Mouse (Mus musculus) embryo, embryonic 11.5 days (tissue): ENCODE results near the gene Rundc3b.

Source experiments
- DNase-seq: peaks from one replicate; pipeline ENCODE4 v3.0.0-alpha.2; 2012; ENCODE audit warnings: low read depth, low spot score

Gene Rundc3b

GRCm38 (mm10) chr5:8622596-8623231 is at the start of gene Rundc3b:
TSS of gene Rundc3b (minus strand) at chr5:8622952.
- DNase-seq, result peak; percentile 82

DNA sequence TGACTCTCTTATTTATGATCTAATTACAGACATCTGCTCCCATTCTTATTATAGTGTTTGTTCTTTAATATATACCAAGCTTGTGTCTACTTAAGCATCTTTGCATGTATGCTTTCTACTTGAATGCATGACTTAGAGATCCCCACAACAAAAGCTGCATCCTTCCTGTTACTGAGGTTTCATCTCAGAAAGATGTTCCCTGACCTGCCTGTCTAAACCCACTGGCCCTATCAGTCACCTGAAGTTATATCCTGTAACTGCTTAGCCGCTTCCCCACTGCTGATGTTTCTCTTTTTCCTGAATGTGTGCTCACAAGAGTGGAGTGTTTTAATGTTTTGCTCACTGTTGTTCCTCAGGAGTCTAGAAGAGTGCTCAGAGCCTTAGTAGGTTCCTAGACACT is 46.9 kb upstream of the Rundc3b start:
- DNase-seq, result no peak

GRCm38 (mm10) chr5:8667758-8668474 is 45.2 kb upstream of the Rundc3b start:
- no peak for DNase-seq

DNA sequence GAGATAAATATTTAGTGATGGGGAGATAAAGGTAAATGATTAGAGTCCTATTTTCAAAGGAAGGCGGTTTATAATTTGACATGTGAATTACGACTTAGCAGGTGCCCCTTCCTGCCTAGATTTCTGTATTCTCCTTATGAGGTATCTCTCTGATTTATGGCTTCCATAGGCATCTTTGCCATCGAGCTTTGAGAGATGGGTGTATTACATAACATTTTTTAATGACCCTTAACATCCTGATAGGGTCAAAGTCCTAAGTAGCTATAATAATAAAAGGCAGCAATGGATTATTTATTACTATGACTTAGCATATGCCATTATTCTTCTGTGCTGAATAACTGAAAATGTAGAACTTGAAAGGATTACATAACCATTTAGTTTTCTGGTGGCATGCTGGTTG is 41.9 kb upstream of the Rundc3b start:
- no peak for DNase-seq

DNA sequence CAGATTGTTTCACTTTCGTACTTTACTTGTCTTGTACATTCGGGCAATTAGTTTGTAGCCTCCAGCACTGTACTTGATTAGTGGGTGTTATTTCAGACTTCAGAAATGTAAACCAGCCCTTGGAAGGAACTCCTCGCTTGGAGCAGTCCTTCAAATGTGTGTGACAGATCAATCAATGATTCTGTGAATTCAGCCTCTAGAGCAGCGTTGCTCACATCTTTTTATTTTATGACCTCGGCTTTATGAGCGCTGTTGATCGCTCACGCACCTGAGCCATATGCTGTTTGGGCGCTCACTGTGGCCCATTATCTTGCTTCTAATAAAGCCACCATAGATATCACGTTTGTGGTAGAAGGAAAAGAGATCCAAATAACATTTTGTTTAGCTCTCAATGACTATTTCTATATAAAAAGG is 38.0 kb upstream of the Rundc3b start:
- DNase-seq, result no peak

- DNase-seq, result no peak
Measured at GRCm38 (mm10) chr5:8659911-8660737, 37.4 kb upstream of the Rundc3b start, which contains the start of gene Abcb1a. TSS of gene Abcb1a (plus strand) at chr5:8660077.

DNA sequence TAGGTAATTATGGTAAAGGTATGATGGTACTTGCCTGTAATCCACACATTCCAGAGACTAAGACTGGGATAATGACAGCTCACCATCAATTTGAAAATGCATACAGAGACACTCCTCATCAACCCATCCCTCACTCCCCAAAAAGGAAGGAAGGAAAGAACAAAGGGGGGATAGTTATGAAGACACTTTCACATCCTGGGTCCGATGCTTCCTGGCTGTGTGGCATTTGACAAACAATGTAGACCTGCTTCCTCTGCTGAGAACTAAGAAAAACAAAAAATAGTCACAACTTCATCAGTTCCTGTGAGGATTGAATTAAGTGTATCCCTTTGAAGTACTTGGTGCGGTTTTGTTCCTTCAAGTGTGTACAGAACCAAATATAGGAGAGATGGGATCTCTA is 29.3 kb upstream of the Rundc3b start:
- no peak for DNase-seq

DNA sequence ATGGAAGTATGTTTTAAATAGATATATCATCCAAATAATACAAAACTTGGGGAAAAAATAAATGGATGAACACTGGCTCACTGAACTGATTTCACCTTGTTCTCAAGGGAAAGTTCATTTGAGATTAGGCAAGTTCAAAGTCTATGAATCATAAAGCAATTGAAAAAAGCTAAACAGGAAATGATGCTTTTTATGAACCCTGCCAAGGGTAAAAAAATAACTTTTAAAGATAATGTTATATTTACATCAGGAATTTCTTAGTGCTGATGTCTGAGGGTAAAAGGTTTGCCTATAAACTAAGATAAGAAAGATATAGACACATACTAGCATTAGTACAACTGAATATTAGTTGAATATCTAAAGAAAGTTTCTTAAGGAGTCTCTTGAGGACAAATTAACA is 26.0 kb upstream of the Rundc3b start:
- DNase-seq, result no peak

DNA sequence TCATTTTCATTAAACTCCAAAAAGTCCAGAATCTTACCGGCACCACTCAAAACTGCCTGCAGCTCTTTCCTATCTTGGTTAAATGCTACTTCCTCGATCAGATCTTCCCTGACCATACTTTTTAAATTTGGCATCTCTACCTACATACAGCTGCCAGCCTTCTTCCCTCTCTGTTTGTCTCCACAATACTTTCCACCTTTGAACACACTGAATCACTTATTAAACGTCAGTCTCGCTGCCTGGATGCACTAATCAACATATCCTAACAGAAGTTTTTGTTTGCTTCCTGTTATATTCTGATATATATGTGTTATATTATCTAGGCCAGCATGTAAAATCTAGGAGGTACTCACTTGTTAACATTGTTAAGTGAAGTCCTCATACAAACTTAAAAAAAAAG is 25.5 kb upstream of the Rundc3b start:
- DNase-seq, result no peak

GRCm38 (mm10) chr5:8634489-8634975 is 11.8 kb upstream of the Rundc3b start:
- no peak for DNase-seq

DNA sequence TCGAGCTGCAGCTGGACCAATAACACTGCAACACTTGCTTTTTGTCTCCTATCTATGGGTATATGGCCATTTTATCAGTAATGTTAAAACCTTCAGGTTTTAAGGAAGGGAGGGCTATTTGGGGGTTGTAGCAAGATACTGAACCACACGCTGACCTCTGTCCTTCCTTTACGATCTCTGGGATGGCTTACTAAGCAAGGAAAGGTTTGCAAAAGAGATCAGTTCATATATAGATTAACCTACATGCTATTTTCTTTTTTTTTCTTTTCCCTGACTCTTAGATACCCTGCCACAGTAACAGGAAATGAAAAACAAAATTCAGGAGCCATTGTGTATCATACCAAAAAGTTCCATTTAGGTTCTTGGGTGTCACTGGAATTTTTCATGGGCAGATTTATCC is 10.1 kb upstream of the Rundc3b start:
- no peak for DNase-seq

- peak; percentile 14 for DNase-seq
Measured at GRCm38 (mm10) chr5:8622071-8622595, 619 bp downstream of the Rundc3b start.

DNA sequence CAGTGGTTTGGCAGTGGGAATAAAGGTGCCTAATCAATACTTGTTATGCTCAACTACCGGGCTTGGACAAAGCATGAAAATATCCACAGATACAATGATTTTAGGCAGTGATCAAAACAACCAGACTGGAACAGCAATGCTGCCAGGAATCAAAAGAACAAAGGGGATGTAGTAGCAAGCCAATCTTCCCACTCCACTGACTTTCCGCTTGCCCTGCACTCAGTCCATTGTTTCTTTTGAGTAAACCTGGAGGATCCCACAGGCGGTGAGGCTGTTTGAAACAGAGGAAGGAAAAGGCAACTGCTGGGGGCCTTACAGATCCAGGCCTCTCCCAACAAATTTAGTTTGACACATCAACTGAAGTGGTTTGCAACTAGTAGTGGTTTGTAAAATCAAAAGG is 51.6 kb downstream of the Rundc3b start:
- no peak for DNase-seq

DNA sequence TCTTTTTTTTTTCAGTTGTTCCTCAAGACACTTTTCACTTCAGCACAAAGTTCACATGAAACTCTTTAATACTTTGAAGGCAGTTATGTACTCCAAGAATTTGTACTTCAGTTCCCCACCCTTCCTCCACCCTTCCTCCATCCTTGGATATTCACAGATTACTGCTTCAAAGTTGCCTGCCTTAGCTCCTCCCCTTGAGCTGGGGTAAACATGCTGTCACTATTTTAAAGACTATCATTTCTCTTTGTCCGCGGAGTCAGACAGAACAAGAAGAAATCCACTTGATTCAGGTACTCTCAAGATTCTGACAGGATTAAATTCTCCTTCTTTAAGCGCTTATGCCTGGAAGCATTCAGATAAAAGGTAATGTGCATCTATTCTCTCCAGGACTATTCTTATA is 55.9 kb downstream of the Rundc3b start:
- DNase-seq, result no peak

DNA sequence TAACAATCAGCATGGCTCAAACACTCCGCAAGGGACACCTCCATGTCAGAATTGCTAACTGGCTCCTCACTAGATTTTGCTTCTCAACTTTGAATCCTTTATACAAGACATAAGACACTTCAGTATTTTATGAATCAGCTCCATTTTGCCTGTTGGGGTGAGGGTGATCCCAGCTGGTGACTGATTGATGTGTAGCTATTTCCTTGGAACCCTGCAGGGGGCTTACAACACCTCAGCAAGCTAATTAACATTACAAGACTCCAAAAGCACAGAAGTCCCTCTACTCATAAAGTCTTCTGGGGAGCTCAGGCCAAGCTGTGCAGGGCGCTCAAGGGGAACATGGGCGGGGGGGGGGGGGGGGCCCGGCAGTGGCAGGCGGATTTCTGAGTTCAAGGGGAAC is 78.2 kb downstream of the Rundc3b start:
- DNase-seq, result no peak

- DNase-seq, result no peak
Measured at GRCm38 (mm10) chr5:8542631-8543207, 80.0 kb downstream of the Rundc3b start.

- no peak for DNase-seq
Measured at GRCm38 (mm10) chr5:8541120-8542117, 81.3 kb downstream of the Rundc3b start.

DNA sequence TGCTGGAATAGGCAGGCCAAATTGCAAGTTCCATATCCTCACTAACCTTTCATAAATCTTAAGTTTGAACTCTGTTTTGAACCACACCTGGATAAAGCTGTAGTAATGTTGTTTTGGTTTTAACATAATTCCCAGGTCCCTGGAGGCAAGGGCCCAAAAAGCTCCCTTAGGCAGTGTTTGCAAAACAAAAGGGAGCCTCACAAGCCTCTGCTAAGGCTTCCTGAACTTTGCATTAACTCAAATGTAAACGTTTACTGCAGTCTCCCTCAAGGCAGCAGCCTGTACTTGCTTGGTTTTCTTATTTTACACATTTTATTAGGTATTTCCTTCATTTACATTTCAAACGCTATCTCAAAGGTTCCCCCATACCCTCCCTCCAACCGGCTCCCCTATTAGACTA is 103.7 kb downstream of the Rundc3b start:
- no peak for DNase-seq

GRCm38 (mm10) chr5:8491778-8492177 is 131.0 kb downstream of the Rundc3b start:
- DNase-seq, result no peak

GRCm38 (mm10) chr5:8489471-8490110 is 133.2 kb downstream of the Rundc3b start:
- DNase-seq, result no peak
